Mouse (Mus musculus): ENCODE measurements at regions not wholly inside any gene's neighbourhood (a gene's known extent, or its start where the extent isn't known, plus 50 kb on each side); places are given as distances from the start of the nearest gene placed in this dataset.
A peak's percentile ranks its signal among the peaks of the same experiment; 100 is the strongest.

- H3K4me2 ChIP-seq (replicated peaks; ENCODE audit: low read depth), result no peak overlapping the region
- H3K9ac ChIP-seq (ENCODE audit: low read depth, low read length), result no peak overlapping the region
- no peak overlapping the region for H3K27ac ChIP-seq (ENCODE audit: low read depth, low read length)
- TF ChIP-seq CTCF (IDR thresholded peaks at IDR 0.05; ENCODE audit: low read depth), result no peak
- no peaks in the 10 kb centered on the region for H3K4me1 ChIP-seq (replicated peaks; ENCODE audit: control insufficient read depth, insufficient read depth, low read length)
- 83% methylated on average over 6 of the region's 6 CpGs for WGBS
- ATAC-seq, result no peak
- H3K36me3 ChIP-seq (ENCODE audit: control insufficient read depth, insufficient read depth), result no peaks in the 10 kb centered on the region
- no peaks in the 10 kb centered on the region for H3K27me3 ChIP-seq (replicated peaks; ENCODE audit: control insufficient read depth, insufficient read depth, low read length)
- no peaks in the 10 kb centered on the region for H3K9me3 ChIP-seq (ENCODE audit: control insufficient read depth)
- H3K4me3 ChIP-seq (ENCODE audit: low read depth, low read length), result no peak overlapping the region
Measured at GRCm38 (mm10) chr11:19708821-19709220, 215.4 kb upstream of the Spred2 start.

GRCm38 (mm10) chr11:19709337-19709736, 214.8 kb upstream of the Spred2 start:
- H3K9me3 ChIP-seq (ENCODE audit: control insufficient read depth), result no peaks in the 10 kb centered on the region
- H3K27me3 ChIP-seq (replicated peaks; ENCODE audit: control insufficient read depth, insufficient read depth, low read length), result no peaks in the 10 kb centered on the region
- no peak overlapping the region for H3K27ac ChIP-seq (ENCODE audit: low read depth, low read length)
- no peak overlapping the region for H3K9ac ChIP-seq (ENCODE audit: low read depth, low read length)
- H3K36me3 ChIP-seq (ENCODE audit: control insufficient read depth, insufficient read depth), result no peaks in the 10 kb centered on the region
- no peak overlapping the region for H3K4me3 ChIP-seq (ENCODE audit: low read depth, low read length)
- 73% methylated on average over 8 of the region's 8 CpGs for WGBS
- no peak overlapping the region for H3K4me2 ChIP-seq (replicated peaks; ENCODE audit: low read depth)
- ATAC-seq, result no peak
- no peak for TF ChIP-seq CTCF (IDR thresholded peaks at IDR 0.05; ENCODE audit: low read depth)
- no peaks in the 10 kb centered on the region for H3K4me1 ChIP-seq (replicated peaks; ENCODE audit: control insufficient read depth, insufficient read depth, low read length)

- no peak for ATAC-seq
- TF ChIP-seq CTCF (IDR thresholded peaks at IDR 0.05; ENCODE audit: low read depth), result no peak
- Histone ChIP-seq H3K4me3 (ENCODE audit: low read depth, low read length) (no peak overlapping the region), H3K9ac (ENCODE audit: low read depth, low read length) (no peak overlapping the region), H3K4me2 (replicated peaks; ENCODE audit: low read depth) (no peak overlapping the region), H3K27me3 (replicated peaks; ENCODE audit: control insufficient read depth, insufficient read depth, low read length) (no peaks in the 10 kb centered on the region), H3K36me3 (ENCODE audit: control insufficient read depth, insufficient read depth) (no peaks in the 10 kb centered on the region), H3K27ac (ENCODE audit: low read depth, low read length) (no peak overlapping the region), H3K4me1 (replicated peaks; ENCODE audit: control insufficient read depth, insufficient read depth, low read length) (no peaks in the 10 kb centered on the region), H3K9me3 (ENCODE audit: control insufficient read depth) (no peaks in the 10 kb centered on the region)
- WGBS, result 88% methylated on average over 8 of the region's 8 CpGs
Measured at GRCm38 (mm10) chr11:19713091-19713490, 211.1 kb upstream of the Spred2 start.

- no peak overlapping the region for H3K4me2 ChIP-seq (replicated peaks; ENCODE audit: low read depth)
- H3K4me1 ChIP-seq (replicated peaks; ENCODE audit: control insufficient read depth, insufficient read depth, low read length), result no peaks in the 10 kb centered on the region
- WGBS, result 79% methylated on average over 20 of the region's 20 CpGs
- no peak overlapping the region for H3K9ac ChIP-seq (ENCODE audit: low read depth, low read length)
- no peaks in the 10 kb centered on the region for H3K36me3 ChIP-seq (ENCODE audit: control insufficient read depth, insufficient read depth)
- no peaks in the 10 kb centered on the region for H3K9me3 ChIP-seq (ENCODE audit: control insufficient read depth)
- TF ChIP-seq CTCF (IDR thresholded peaks at IDR 0.05; ENCODE audit: low read depth), result no peak
- H3K4me3 ChIP-seq (ENCODE audit: low read depth, low read length), result no peak overlapping the region
- H3K27me3 ChIP-seq (replicated peaks; ENCODE audit: control insufficient read depth, insufficient read depth, low read length), result no peaks in the 10 kb centered on the region
- H3K27ac ChIP-seq (ENCODE audit: low read depth, low read length), result no peak overlapping the region
- no peak for ATAC-seq
Measured at GRCm38 (mm10) chr11:19713597-19713996, 210.6 kb upstream of the Spred2 start.

- H3K36me3 ChIP-seq (ENCODE audit: control insufficient read depth, insufficient read depth), result no peaks in the 10 kb centered on the region
- no peaks in the 10 kb centered on the region for H3K9me3 ChIP-seq (ENCODE audit: control insufficient read depth)
- no peak overlapping the region for H3K4me2 ChIP-seq (replicated peaks; ENCODE audit: low read depth)
- 39% methylated on average over 5 of the region's 5 CpGs for WGBS
- ATAC-seq, result no peak
- no peaks in the 10 kb centered on the region for H3K4me1 ChIP-seq (replicated peaks; ENCODE audit: control insufficient read depth, insufficient read depth, low read length)
- H3K27me3 ChIP-seq (replicated peaks; ENCODE audit: control insufficient read depth, insufficient read depth, low read length), result no peaks in the 10 kb centered on the region
- no peak overlapping the region for H3K27ac ChIP-seq (ENCODE audit: low read depth, low read length)
- no peak overlapping the region for H3K9ac ChIP-seq (ENCODE audit: low read depth, low read length)
- H3K4me3 ChIP-seq (ENCODE audit: low read depth, low read length), result no peak overlapping the region
- peak; percentile 51 for TF ChIP-seq CTCF (IDR thresholded peaks at IDR 0.05; ENCODE audit: low read depth)
Measured at GRCm38 (mm10) chr11:19714211-19714610, 210.0 kb upstream of the Spred2 start.

- H3K4me2 ChIP-seq (replicated peaks; ENCODE audit: low read depth), result no peak overlapping the region
- H3K36me3 ChIP-seq (ENCODE audit: control insufficient read depth, insufficient read depth), result no peaks in the 10 kb centered on the region
- no peak overlapping the region for H3K4me3 ChIP-seq (ENCODE audit: low read depth, low read length)
- H3K27ac ChIP-seq (ENCODE audit: low read depth, low read length), result no peak overlapping the region
- no peak for ATAC-seq
- no peaks in the 10 kb centered on the region for H3K4me1 ChIP-seq (replicated peaks; ENCODE audit: control insufficient read depth, insufficient read depth, low read length)
- TF ChIP-seq CTCF (IDR thresholded peaks at IDR 0.05; ENCODE audit: low read depth), result no peak
- H3K9ac ChIP-seq (ENCODE audit: low read depth, low read length), result no peak overlapping the region
- H3K9me3 ChIP-seq (ENCODE audit: control insufficient read depth), result no peaks in the 10 kb centered on the region
- WGBS, result 32% methylated on average over 8 of the region's 8 CpGs
- no peaks in the 10 kb centered on the region for H3K27me3 ChIP-seq (replicated peaks; ENCODE audit: control insufficient read depth, insufficient read depth, low read length)
Measured at GRCm38 (mm10) chr11:19714888-19715595, 209.1 kb upstream of the Spred2 start.
